Mouse (Mus musculus) kidney, adult 8-10 months (tissue): ENCODE measurements at regions not wholly inside any gene's neighbourhood (a gene's known extent, or its start where the extent isn't known, plus 50 kb on each side); places are given as distances from the start of the nearest gene placed in this dataset.
"Not testable (repeated sequence)": the region's sequence is repeated elsewhere in the genome, so short reads cannot be mapped to it uniquely, and the experiment has no call there.

Source experiments
- DNase-seq, 2 experiments: peaks; one replicate each; pipeline ENCODE4 v3.0.0; 2022

- no peak for DNase-seq
Measured at GRCm38 (mm10) chr3:120477934-120478333, 693.6 kb downstream of the Rwdd3 start.

DNA sequence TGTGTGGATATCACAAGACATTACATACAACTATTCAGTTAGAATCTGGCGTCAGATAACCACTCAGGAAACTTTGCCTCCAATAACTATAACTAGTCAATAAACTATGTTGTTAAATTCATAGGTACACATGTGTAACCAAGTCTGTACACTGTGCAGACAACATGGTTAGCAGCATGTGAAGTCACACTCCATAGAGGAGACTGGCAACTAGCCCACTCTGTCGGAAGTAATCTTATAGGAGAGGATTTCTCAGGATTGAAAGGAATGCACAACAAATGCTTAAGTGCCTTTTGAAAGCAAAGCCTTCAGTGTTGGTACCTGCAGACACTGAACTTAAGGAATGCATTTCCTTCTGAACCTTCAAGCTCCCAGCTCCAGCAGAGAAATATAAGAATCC lies 693.0 kb upstream of the Ptbp2 start:
- DNase-seq = no peak

- no peak for DNase-seq
Measured at GRCm38 (mm10) chr3:120473645-120474038, 689.4 kb upstream of the Ptbp2 start.

DNA sequence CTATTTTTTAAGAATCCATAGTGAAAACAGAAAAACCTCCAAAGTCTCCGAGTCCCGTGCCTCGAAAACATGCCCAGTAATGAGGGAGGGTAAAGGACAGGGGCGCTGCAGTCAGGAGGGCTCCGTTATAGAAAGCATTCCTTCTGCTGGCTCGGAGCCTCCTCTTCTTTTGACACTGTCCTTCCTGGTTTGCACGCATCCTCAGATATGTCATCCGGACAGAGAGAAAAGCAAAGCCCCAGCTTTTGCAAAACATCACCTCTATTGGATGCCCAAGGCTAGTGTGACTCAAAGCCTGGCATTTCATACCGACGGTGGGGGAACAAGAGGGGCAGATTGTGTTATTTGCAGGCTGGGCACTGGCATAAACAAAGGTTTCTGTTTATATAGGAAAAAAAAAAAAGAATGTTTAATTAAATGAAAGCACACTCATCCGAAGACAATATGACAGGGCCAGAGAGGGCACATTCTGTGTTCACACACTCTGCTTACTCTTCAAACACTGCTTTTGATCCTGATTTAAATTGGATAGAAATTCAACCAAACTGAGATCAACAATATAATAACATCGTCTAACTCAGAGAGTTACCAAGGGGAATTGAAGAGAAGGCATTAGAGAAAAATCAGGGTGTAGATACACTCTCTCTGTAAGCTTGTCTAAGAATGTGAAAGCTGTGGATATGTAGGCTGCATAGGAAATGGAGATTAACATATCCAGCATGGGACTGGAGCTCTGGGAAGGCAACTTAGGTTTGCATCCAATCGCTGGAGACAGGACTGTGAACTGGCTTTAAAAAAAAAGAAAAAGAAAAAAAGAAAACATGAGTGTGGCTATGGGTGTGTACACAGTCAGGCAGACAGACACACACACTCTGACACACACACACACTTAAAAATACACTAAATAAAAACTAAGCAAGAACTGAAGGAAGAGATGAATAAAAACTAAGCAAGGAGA lies 688.7 kb upstream of the Ptbp2 start:
- DNase-seq = no peak

GRCm38 (mm10) chr3:120471878-120472444 lies 687.7 kb upstream of the Ptbp2 start:
- no peak for DNase-seq

- DNase-seq = no peak
Measured at GRCm38 (mm10) chr3:120468887-120469286, 684.6 kb upstream of the Ptbp2 start.

GRCm38 (mm10) chr3:120460717-120461116 lies 676.5 kb upstream of the Ptbp2 start:
- no peak for DNase-seq

DNA sequence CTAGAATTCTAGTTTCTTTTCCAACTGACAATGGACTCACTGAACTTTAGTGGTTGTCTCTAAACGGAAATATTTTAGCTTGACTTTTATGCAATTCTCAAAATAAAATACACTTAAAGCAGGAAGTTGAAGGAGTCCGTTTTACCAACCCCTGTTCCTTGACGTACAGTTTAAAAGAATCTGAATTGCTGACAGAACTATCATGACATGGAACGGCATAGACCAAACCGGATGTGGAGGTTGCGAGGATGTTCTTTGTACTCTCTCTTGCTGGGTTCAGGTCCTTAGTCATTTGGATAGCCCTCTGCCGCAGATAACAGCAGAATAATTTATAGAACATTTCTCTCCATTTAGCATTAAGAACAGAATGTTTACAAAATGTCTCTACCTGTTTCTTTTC lies 673.6 kb upstream of the Ptbp2 start:
- DNase-seq = no peak

DNA sequence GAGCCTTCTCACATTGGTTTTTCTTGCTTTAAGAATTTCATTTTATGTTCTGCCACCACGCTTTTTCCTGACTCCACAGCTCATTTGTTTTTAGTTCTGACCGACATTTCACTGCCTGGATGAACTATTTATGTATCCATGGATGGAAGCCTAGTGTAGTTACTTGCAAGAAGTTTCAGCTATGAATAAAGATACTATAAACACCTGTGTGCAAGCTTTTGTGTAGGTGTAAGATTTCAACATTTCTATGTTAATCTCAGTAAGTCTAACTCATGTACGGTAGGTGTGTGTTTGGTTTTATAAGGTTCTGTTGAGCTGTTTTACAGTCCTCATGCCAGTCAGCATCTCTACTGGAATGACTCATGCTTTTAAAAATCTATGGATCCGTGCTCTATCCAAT lies 656.9 kb upstream of the Ptbp2 start:
- no peak for DNase-seq

GRCm38 (mm10) chr3:120430285-120430684 lies 646.0 kb upstream of the Ptbp2 start:
- no peak for DNase-seq

- no peak for DNase-seq
Measured at GRCm38 (mm10) chr3:120416634-120417033, 632.4 kb upstream of the Ptbp2 start.

GRCm38 (mm10) chr3:120375688-120376289 lies 591.5 kb upstream of the Ptbp2 start:
- no peak for DNase-seq

- no peak for DNase-seq
Measured at GRCm38 (mm10) chr3:120342747-120343377, 558.6 kb upstream of the Ptbp2 start.

- no peak for DNase-seq
Measured at GRCm38 (mm10) chr3:120341882-120342281, 557.6 kb upstream of the Ptbp2 start.

DNA sequence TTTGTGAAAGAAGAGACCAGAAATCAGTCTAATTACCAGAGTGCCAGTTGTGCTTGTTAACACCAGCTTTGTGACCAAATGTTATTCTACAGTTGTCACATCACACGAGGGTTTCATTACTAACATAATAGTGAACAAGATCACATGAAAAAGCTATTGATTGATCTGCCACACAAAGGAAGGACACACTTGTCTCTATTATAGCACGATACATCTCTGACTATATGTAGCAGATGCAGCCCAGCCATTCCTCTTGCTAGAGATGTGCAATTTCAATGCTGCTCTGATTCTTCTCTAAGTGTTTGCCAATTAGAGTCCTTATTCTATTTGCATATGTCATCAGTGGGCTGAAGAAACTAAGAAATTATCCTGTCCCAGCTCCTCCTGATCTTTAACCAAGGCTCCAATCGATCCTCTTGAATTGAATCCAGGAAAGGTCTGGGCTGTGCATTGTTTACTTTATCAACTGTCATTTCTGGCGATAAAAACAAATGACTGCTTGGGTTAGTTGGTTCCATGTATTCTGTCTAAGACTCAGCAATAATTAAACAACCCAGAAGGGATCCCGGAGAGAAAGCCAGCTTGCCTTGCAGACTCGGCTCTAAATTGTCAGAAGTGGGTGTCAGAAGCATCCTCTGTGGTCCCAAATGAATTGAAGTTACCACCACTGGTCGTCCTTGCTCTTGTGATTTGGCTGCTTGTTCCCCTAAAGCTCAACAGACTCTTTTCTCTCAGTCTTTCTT lies 551.7 kb upstream of the Ptbp2 start:
- no peak for DNase-seq

GRCm38 (mm10) chr3:120307042-120307441 lies 522.8 kb upstream of the Ptbp2 start:
- not testable (repeated sequence) for DNase-seq

GRCm38 (mm10) chr3:120305608-120306007 lies 521.3 kb upstream of the Ptbp2 start:
- DNase-seq = no peak
